Mouse (Mus musculus) liver, embryonic 11.5 days (tissue): ENCODE results near the gene Clec9a. TPM values are rescaled to one million over a fixed set of nuclear protein-coding genes. Genes with fewer than 3 reads are reported as not detected.

Source experiments
- ATAC-seq: fragments of 200-750 bp; cut with Nextera tagmentation; replicated peaks from 2 replicates; pipeline ENCODE4 v1.8.0; 2017; ENCODE audit warnings: moderate number of reproducible peaks, mild to moderate bottlenecking, moderate TSS enrichment, moderate library complexity; ENCODE audit not compliant: low FRiP score
- DNase-seq: peaks from one replicate; pipeline ENCODE4 v3.0.0-alpha.2; 2017; ENCODE audit warnings: low spot score
- H3K27ac ChIP-seq: fragments of 300-500 bp; sonication (generic); 2 replicates; pipeline ENCODE4 v1.5.1; 2014; ENCODE audit warnings: mild to moderate bottlenecking, low read depth, low read length, control low read depth
- H3K27me3 ChIP-seq: fragments of 300-500 bp; sonication (generic); replicated peaks from 2 replicates; pipeline ENCODE4 v1.6.1; 2014; ENCODE audit warnings: low read length, mixed read lengths; ENCODE audit not compliant: control insufficient read depth, insufficient read depth
- H3K36me3 ChIP-seq: fragments of 300-500 bp; sonication (generic); 2 replicates; pipeline ENCODE4 v1.6.1; 2014; ENCODE audit warnings: mild to moderate bottlenecking, low read length, moderate library complexity, mixed read lengths; ENCODE audit not compliant: control insufficient read depth, insufficient read depth
- H3K4me1 ChIP-seq: fragments of 300-500 bp; sonication (generic); replicated peaks from 2 replicates; pipeline ENCODE4 v1.6.1; 2014; ENCODE audit warnings: low read length, mixed read lengths; ENCODE audit not compliant: control insufficient read depth, insufficient read depth
- H3K4me2 ChIP-seq: fragments of 300-500 bp; sonication (generic); 2 replicates; pipeline ENCODE4 v1.6.1; 2014; ENCODE audit warnings: mild to moderate bottlenecking, control low read depth, moderate library complexity
- H3K4me3 ChIP-seq: fragments of 300-500 bp; sonication (generic); 2 replicates; pipeline ENCODE4 v1.5.1; 2014; ENCODE audit warnings: low read depth, low read length, control low read depth
- H3K9ac ChIP-seq: fragments of 300-500 bp; sonication (generic); 2 replicates; pipeline ENCODE4 v1.6.1; 2014; ENCODE audit warnings: low read depth, low read length, control low read depth
- H3K9me3 ChIP-seq: fragments of 300-500 bp; sonication (generic); 2 replicates; pipeline ENCODE4 v1.6.1; 2016; ENCODE audit warnings: low read length, inconsistent platforms, mixed read lengths; ENCODE audit not compliant: control insufficient read depth
- WGBS: fragments of 180-500 bp; shearing (Covaris S2); extraction: QIAGEN DNeasy Blood & Tissue Kit; methylation state at CpG from one replicate; pipeline ENCODE4 v1.1.7; 2014; 5-methylcytosine and 5-hydroxymethylcytosine counted together
- polyA plus RNA-seq: library from polyadenylated mRNA; unstranded; fragments of >200 nt; fragmentation: Nextera tagmentation; extraction: Ambion mirVana; gene quantifications from 2 replicates; pipeline ENCODE4 v1.2.1, GENCODE M21; 2014

The Clec9a gene
- polyA plus RNA-seq, 1 experiment from 2014 or later: 0.67 TPM

DNA sequence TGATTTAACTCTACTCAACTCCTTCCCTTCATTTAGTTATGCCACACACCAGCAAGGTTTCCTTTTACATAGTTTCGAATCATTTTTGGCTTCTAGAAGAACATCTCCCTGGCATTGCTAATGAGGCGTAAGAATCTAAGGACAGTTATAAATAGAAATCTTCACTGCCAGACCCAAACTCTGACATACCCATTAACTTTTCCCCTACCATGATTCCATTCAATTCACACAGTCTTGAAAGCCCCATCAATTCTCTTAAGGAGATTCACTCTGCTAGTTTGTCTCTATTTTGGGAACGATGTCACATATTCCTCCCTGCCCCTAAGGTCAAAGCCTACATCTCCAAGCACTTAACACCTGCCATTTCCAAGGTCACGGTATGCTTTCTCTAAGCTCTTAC, 23.7 kb upstream of the Clec9a start:
- no peaks in the 10 kb centered on the region for H3K9me3 ChIP-seq
- ATAC-seq: no peak
- 84% methylated on average over 4 of the region's 4 CpGs for WGBS
- no peaks in the 10 kb centered on the region for H3K4me1 ChIP-seq
- no peaks in the 10 kb centered on the region for H3K27me3 ChIP-seq
- no peak overlapping the region for H3K4me2 ChIP-seq
- H3K4me3 ChIP-seq: no peak overlapping the region
- H3K9ac ChIP-seq: no peak overlapping the region
- H3K27ac ChIP-seq: no peak overlapping the region
- no peaks in the 10 kb centered on the region for H3K36me3 ChIP-seq
- no peak for DNase-seq

DNA sequence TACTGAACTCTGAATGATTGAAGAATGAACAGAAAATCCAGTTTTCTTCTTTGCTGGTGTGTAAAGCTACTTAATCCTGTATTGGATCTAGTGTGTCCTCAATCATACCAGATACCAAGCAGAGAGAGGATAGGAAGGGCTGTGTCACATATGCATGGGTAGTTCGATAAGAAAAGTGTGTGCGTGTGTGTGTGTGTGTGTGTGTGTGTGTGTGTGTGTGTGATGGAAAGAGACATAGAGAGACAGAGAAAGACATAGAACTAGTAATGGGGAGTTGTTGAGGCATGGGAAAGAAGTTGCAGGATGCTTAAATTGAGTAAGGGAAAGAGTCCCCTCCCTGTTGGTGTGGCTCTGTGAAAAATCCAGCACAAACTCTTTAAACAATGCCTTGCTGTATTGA, 22.9 kb upstream of the Clec9a start, which contains the start of gene Clec12b:
Clec12b (minus strand) TSS at position 101 of the 400 bp plus-strand sequence.
- Histone ChIP-seq H3K9me3 (no peaks in the 10 kb centered on the region), H3K4me2 (no peak within 1 kb of the TSS), H3K27me3 (no peaks in the 10 kb centered on the region), H3K4me3 (no peak within 1 kb of the TSS), H3K27ac (no peak within 1 kb of the TSS), H3K4me1 (no peaks in the 10 kb centered on the region), H3K9ac (no peak within 1 kb of the TSS), H3K36me3 (no peaks in the 10 kb centered on the region)
- 77% methylated on average over 2 of the region's 2 CpGs for WGBS
- no peak for ATAC-seq
- DNase-seq: no peak

DNA sequence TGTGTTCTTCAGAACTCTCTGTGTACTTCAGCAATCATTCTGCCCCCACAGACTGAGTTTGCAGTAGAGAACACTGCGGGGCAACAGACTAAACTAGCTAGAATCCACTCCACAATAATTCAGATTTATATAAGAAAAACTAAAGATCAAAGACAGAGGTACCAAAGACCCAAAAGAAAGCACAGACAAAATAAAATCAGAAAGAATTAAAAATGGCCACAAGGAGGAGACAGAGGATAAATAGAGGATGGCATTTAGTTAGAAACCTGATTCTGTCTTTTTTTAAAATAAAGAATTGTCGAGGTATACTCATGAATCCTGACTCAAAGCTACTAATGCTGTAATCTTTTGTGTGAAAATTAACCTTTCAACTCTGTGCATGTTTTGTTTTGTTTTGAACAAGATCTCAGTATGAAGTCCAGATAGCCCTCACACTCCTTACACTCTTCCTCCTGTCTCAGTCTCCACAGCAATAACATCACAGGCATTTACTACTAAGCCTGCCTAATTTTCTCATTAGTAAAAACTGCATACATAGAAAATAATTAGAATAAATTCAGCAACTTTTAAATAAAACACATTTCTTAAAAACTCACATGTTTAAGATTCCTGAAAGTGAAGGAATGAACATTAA, 15.5 kb upstream of the Clec9a start:
- no peak for DNase-seq
- H3K4me2 ChIP-seq: no peak overlapping the region
- no peak overlapping the region for H3K9ac ChIP-seq
- 21% methylated on average over 2 of the region's 2 CpGs for WGBS
- no peaks in the 10 kb centered on the region for H3K36me3 ChIP-seq
- H3K4me1 ChIP-seq: no peaks in the 10 kb centered on the region
- H3K27ac ChIP-seq: no peak overlapping the region
- H3K27me3 ChIP-seq: no peaks in the 10 kb centered on the region
- H3K4me3 ChIP-seq: no peak overlapping the region
- H3K9me3 ChIP-seq: no peaks in the 10 kb centered on the region
- ATAC-seq: no peak

DNA sequence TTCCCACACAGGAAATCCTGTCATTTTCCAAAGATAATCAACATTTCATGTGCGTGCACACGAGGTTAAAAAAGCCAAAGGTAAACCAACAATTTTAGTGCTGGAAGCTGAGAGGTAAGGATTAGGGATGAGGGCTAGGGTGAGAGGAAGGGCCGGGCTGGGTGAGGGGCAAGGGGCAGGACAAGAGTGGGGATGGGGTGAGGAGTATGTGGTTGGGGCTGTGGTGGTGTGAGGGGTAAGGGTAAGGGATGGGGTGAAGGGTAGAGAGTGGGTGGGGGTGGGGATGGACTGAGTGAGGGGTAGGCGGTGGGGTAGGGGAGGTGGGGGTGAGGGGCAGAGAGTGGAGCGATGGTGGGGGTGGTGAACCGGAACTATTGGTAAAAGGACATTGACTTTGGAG, 14.9 kb upstream of the Clec9a start:
- 54% methylated on average over 6 of the region's 6 CpGs for whole genome bisulfite sequencing
- ATAC-seq (no peak), DNase-seq (no peak)
- Histone ChIP-seq H3K9ac (no peak overlapping the region), H3K36me3 (no peaks in the 10 kb centered on the region), H3K27ac (no peak overlapping the region), H3K27me3 (no peaks in the 10 kb centered on the region), H3K9me3 (no peaks in the 10 kb centered on the region), H3K4me3 (no peak overlapping the region), H3K4me2 (no peak overlapping the region), H3K4me1 (no peaks in the 10 kb centered on the region)

DNA sequence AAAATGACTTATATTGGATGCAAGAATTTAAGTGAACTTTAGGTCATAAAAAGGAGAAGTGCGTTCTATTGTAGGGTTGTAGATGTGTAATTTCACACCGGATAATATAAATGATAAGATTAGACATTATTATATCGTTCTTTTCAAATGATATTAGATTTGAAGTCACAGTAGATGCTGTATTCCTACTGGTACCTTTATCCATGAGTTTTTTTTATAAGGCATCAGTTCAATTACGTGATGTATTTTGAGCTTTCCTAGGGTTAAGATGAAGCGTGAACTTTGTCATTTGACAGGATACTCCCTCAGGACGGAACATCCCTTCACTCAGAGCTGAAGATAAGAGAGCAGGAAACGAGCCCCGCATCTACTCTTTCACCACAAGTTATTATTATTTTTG, 11.7 kb upstream of the Clec9a start, which contains the start of gene Clec1b:
Clec1b (plus strand) TSS at position 301 of the 400 bp plus-strand sequence.
- H3K27me3 ChIP-seq: no peaks in the 10 kb centered on the region
- H3K4me2 ChIP-seq: peak within 1 kb of the TSS; percentile 20
- H3K36me3 ChIP-seq: no peaks in the 10 kb centered on the region
- no peak within 1 kb of the TSS for H3K9ac ChIP-seq
- H3K4me3 ChIP-seq: 0 out of 2 replicates have a peak within 1 kb of the TSS, but pooled peaks have one; percentile 14
- no peaks in the 10 kb centered on the region for H3K4me1 ChIP-seq
- H3K27ac ChIP-seq: no peak within 1 kb of the TSS
- 51% methylated on average over 8 of the region's 8 CpGs for WGBS
- no peak for ATAC-seq
- DNase-seq: no peak
- H3K9me3 ChIP-seq: no peaks in the 10 kb centered on the region

DNA sequence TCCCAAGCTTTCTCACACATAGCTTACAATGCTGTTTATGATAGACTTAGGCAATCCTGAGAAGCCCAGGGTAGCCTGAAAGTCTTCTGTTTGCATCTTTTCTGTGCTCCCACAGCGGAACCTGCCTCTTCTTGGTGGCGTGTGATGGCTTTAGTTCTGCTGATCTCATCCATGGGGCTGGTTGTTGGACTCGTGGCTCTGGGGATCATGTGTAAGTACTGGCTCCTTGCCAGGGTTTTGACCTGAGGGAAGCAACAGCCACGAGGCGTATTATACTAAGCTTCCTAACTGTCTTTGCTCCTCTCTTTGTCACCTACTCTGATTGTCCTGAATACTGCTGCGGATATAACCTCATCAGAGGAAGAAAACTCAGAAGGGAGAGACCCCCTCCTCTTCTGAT, 8.7 kb upstream of the Clec9a start:
- Histone ChIP-seq H3K27me3 (no peaks in the 10 kb centered on the region), H3K4me3 (no peak overlapping the region), H3K9ac (no peak overlapping the region), H3K9me3 (no peaks in the 10 kb centered on the region), H3K27ac (no peak overlapping the region), H3K4me1 (no peaks in the 10 kb centered on the region), H3K4me2 (no peak overlapping the region), H3K36me3 (no peaks in the 10 kb centered on the region)
- WGBS: 65% methylated on average over 6 of the region's 6 CpGs
- no peak for ATAC-seq
- DNase-seq: no peak

DNA sequence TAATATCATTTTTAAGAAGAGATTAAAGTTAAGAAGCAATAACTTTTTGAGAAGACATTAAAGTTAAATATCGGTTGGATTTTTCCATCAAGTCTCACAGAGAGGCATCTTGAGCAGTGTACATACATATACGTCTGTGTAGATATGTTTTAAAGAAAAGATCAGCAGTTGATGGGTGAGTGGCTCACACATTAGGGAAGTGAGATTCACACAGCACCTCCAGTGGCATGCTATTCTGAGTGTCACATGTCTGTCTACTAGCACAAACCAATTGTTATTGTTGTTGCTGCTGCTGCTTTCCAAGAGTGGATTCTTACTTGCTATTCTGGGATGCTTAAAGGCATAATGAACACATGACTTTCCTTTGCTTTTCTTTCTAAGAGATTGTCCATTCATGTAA, 6.3 kb upstream of the Clec9a start:
- DNase-seq: no peak
- WGBS: 86% methylated on average over 2 of the region's 2 CpGs
- H3K4me2 ChIP-seq: no peak overlapping the region
- no peaks in the 10 kb centered on the region for H3K4me1 ChIP-seq
- no peak overlapping the region for H3K4me3 ChIP-seq
- H3K36me3 ChIP-seq: no peaks in the 10 kb centered on the region
- ATAC-seq: no peak
- H3K27me3 ChIP-seq: no peaks in the 10 kb centered on the region
- no peak overlapping the region for H3K27ac ChIP-seq
- no peaks in the 10 kb centered on the region for H3K9me3 ChIP-seq
- H3K9ac ChIP-seq: no peak overlapping the region

DNA sequence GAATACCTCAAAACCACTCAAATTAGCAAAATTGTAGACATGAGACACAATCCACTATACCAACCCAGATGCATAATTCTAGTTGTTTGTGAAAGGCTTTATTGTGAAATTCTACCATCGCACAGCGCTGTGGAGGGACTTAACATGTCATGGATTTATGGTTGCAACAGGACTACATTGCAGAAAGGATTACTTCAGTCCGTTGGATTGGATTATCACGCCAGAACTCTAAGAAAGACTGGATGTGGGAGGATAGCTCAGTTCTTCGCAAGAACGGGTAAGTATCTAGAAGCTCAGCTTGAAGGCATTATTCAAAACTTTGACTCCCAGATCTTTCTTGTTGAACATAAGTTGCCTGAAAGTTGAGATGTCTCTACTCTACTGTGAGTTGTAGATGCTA, 5.3 kb upstream of the Clec9a start:
- Histone ChIP-seq H3K4me1 (no peaks in the 10 kb centered on the region), H3K36me3 (no peaks in the 10 kb centered on the region), H3K4me2 (no peak overlapping the region), H3K4me3 (no peak overlapping the region), H3K27ac (no peak overlapping the region), H3K27me3 (no peaks in the 10 kb centered on the region), H3K9me3 (no peaks in the 10 kb centered on the region), H3K9ac (no peak overlapping the region)
- WGBS: 85% methylated on average over 6 of the region's 6 CpGs
- no peak for ATAC-seq
- no peak for DNase-seq

DNA sequence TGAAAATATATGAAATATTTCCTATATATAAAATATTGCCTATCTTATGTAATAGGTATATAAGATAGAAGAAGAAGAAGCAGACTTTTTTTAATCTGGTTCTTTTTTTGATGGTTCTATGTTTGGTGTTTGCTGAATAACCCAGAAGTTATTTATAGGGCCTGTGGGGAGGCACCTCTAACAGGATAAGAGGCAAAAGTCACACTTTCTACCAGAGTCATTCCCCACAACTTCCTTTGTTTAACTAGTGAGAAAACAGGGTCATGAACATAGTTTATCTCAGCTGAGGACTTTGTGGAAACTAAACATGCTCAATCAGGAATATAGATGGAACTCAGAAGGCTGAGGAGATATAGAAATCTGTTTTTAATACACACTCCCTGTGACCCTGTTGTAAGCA, 2.7 kb upstream of the Clec9a start:
- Histone ChIP-seq H3K27ac (no peak overlapping the region), H3K4me1 (no peaks in the 10 kb centered on the region), H3K4me3 (no peak overlapping the region), H3K4me2 (no peak overlapping the region), H3K36me3 (no peaks in the 10 kb centered on the region), H3K9me3 (no peaks in the 10 kb centered on the region), H3K9ac (no peak overlapping the region), H3K27me3 (no peaks in the 10 kb centered on the region)
- DNase-seq (no peak), ATAC-seq (no peak)
